In the genomic region with DNA sequence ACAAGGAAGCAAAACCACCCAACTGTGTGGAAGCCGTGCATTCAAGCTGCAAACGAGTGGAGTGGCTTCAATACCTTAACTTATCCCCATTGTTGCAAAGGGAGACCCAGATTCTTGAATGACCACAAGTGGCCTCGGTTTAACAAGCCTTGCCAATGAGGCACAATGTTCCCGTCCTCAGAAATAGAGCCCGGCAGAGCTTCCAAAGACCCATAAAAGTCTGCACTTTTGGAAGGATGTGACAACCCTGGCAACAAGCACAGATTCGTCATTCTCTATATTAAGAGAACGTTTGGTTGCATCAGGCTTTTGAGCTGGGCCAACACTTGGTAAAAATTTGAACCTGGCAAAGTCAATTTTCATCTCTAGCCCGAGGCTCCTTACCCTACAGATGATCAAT, we compare ENCODE assay signal across 30 mouse cellular contexts.
DNase-seq lines count a peak whose midpoint lies in the region; ATAC-seq lines count a peak whose summit lies in the region.
"Had no signal": no experiment of that assay in that cellular context is flagged by ENCODE, and none has a peak within 500 bp of the region (broad histone marks: within the 10 kb centered on the region; RNA-seq: fewer than 3 reads in every experiment).

No protein-coding gene starts in this region.

- WGBS in heart, embryonic 12.5 days: 81% methylated on average over 8 of the region's 8 CpGs

- no peaks in the 10 kb centered on the region for H3K27me3 ChIP-seq in heart, embryonic 12.5 days (replicated peaks)
- H3K27me3 ChIP-seq: CH12.LX; heart, embryonic 13.5 days; hindbrain, embryonic 15.5 days; liver, embryonic 13.5 days; midbrain, embryonic 15.5 days; neural tube, embryonic 15.5 days had no signal

- no peaks in the 10 kb centered on the region for H3K36me3 ChIP-seq in heart, embryonic 12.5 days
- H3K36me3 ChIP-seq: heart, embryonic 13.5 days; hindbrain, embryonic 10.5 days; hindbrain, embryonic 15.5 days; liver, embryonic 13.5 days; midbrain, embryonic 10.5 days; midbrain, embryonic 15.5 days; neural tube, embryonic 15.5 days had no signal

- H3K4me1 ChIP-seq in heart, embryonic 12.5 days (replicated peaks): no peaks in the 10 kb centered on the region
- H3K4me1 ChIP-seq in brown adipose tissue, adult 24 weeks (ENCODE audit: control insufficient read depth, insufficient read depth, insufficient read length, low read length): peaks cover 13% of the 10 kb centered on the region; the same call in 1 of the 2 replicates
- H3K4me1 ChIP-seq: heart, embryonic 13.5 days; hindbrain, embryonic 10.5 days; hindbrain, embryonic 15.5 days; liver, embryonic 13.5 days; midbrain, embryonic 10.5 days; midbrain, embryonic 15.5 days; neural tube, embryonic 15.5 days had no signal

- no peak overlapping the region for H3K27ac ChIP-seq in heart, embryonic 12.5 days (ENCODE audit: poor library complexity, severe bottlenecking)
- peak overlapping the region; percentile 84 for H3K27ac ChIP-seq in brown adipose tissue, adult 24 weeks (replicated peaks; ENCODE audit: low read depth, low read length)
- H3K27ac ChIP-seq: heart, adult 2 months; heart, embryonic 13.5 days; hindbrain, embryonic 10.5 days; hindbrain, embryonic 15.5 days; layer of hippocampus, adult 2 months; left cerebral cortex, adult 2 months; liver, embryonic 13.5 days; midbrain, embryonic 10.5 days; midbrain, embryonic 15.5 days; neural tube, embryonic 15.5 days had no signal

- intact Hi-C loops in left cerebral cortex, postnatal 4 days (cut with DNase I): no loop called here
- intact Hi-C loops in heart, postnatal 36 days (cut with DNase I): no loop called here

- H3K9me3 ChIP-seq in heart, embryonic 12.5 days (replicated peaks): 0 out of 2 replicates have a peak, but pooled peaks cover 3% of the 10 kb centered on the region
- H3K9me3 ChIP-seq: heart, embryonic 13.5 days; hindbrain, embryonic 10.5 days; hindbrain, embryonic 15.5 days; liver, embryonic 13.5 days; midbrain, embryonic 10.5 days; midbrain, embryonic 15.5 days; neural tube, embryonic 15.5 days had no signal

- no peak for ATAC-seq in heart, embryonic 12.5 days (ENCODE audit: insufficient number of reproducible peaks, low FRiP score)
- ATAC-seq: midbrain, embryonic 15.5 days had no signal

- no peak overlapping the region for H3K9ac ChIP-seq in heart, embryonic 12.5 days
- H3K9ac ChIP-seq: heart, embryonic 13.5 days; hindbrain, embryonic 15.5 days; liver, embryonic 13.5 days; midbrain, embryonic 15.5 days; neural tube, embryonic 15.5 days had no signal

- no peak overlapping the region for H3K4me3 ChIP-seq in heart, embryonic 12.5 days
- H3K4me3 ChIP-seq in brown adipose tissue, adult 24 weeks (ENCODE audit: insufficient read depth, low read depth, low read length): no peak overlapping the region
- H3K4me3 ChIP-seq: erythroblast, embryonic 14.5 days; heart, adult 2 months; heart, embryonic 13.5 days; hindbrain, embryonic 10.5 days; hindbrain, embryonic 15.5 days; layer of hippocampus, adult 2 months; left cerebral cortex, adult 2 months; liver, embryonic 13.5 days; midbrain, embryonic 10.5 days; midbrain, embryonic 15.5 days; neural tube, embryonic 15.5 days had no signal

- DNase-seq in adrenal gland, adult 2 months: peak; percentile 36
- DNase-seq in adrenal gland, postnatal 25 days: no peak
- peak; percentile 84 for DNase-seq in heart, adult 11 months
- peak; percentile 77 for DNase-seq in gastrocnemius, postnatal 25 days
- DNase-seq in left cerebral cortex, postnatal 4 days: no peak
- DNase-seq in heart, postnatal 36 days: no peak
- DNase-seq: cerebellum, adult 18-20 months; cerebellum, postnatal 14 days; heart, adult 2 months; heart, postnatal 10 days; kidney, adult 2 months; kidney, postnatal 36 days; liver, embryonic 13.5 days; lung, adult 2 months; lung, postnatal 14 days; retina, postnatal 1 day; thymus, adult 2 months; thymus, postnatal 36 days had no signal

- no peak overlapping the region for H3K4me2 ChIP-seq in heart, embryonic 12.5 days
- H3K4me2 ChIP-seq: heart, embryonic 13.5 days; hindbrain, embryonic 15.5 days; liver, embryonic 13.5 days; midbrain, embryonic 15.5 days; neural tube, embryonic 15.5 days had no signal

Comparison
In these comparisons a context has a peak if more than half of its experiments do, and no peak if none do; other contexts are left out.
1. DNase-seq: peak in adrenal gland, adult 2 months (single experiment), heart, adult 11 months (single experiment) and gastrocnemius, postnatal 25 days (single experiment); none in adrenal gland, postnatal 25 days (single experiment), left cerebral cortex, postnatal 4 days (single experiment) and heart, postnatal 36 days (0 of 2).